Mouse (Mus musculus): ENCODE data around the gene Sh2d7. TPM values are rescaled to one million over a fixed set of nuclear protein-coding genes. Genes with fewer than 3 reads are reported as not detected.

The Sh2d7 gene
- total and polyA plus RNA-seq, 2 experiments from 2014 or later: 0.09 TPM; not detected in 1

- no peak overlapping the region for H3K27ac ChIP-seq
- 37% methylated on average over 5 of the region's 5 CpGs for WGBS
- H3K36me3 ChIP-seq (ENCODE audit: insufficient read depth, low read length): no peaks in the 10 kb centered on the region
- ATAC-seq (peak; percentile 44), DNase-seq (ENCODE audit: low spot score) (peak; percentile 46)
- H3K4me2 ChIP-seq (ENCODE audit: low read depth, low read length): no peak overlapping the region
- H3K9ac ChIP-seq (replicated peaks; ENCODE audit: low read length): no peak overlapping the region
- no peak overlapping the region for H3K4me3 ChIP-seq (ENCODE audit: low read length)
- no peaks in the 10 kb centered on the region for H3K27me3 ChIP-seq (ENCODE audit: insufficient read depth, low read length)
- H3K4me1 ChIP-seq (ENCODE audit: insufficient read depth, low read length): no peaks in the 10 kb centered on the region
- peak; percentile 62 for TF ChIP-seq CTCF (IDR thresholded peaks at IDR 0.05; ENCODE audit: low read depth)
- no peaks in the 10 kb centered on the region for H3K9me3 ChIP-seq (ENCODE audit: low read length)
Observed at GRCm38 (mm10) chr9:54552409-54552808, 13.6 kb downstream of the Sh2d7 start.

- no peaks in the 10 kb centered on the region for H3K36me3 ChIP-seq (ENCODE audit: insufficient read depth, low read length)
- no peak overlapping the region for H3K9ac ChIP-seq (replicated peaks; ENCODE audit: low read length)
- no peak overlapping the region for H3K4me3 ChIP-seq (ENCODE audit: low read length)
- no peaks in the 10 kb centered on the region for H3K27me3 ChIP-seq (ENCODE audit: insufficient read depth, low read length)
- 69% methylated on average over 2 of the region's 2 CpGs for WGBS
- no peak for TF ChIP-seq CTCF (IDR thresholded peaks at IDR 0.05; ENCODE audit: low read depth)
- no peak overlapping the region for H3K4me2 ChIP-seq (ENCODE audit: low read depth, low read length)
- no peaks in the 10 kb centered on the region for H3K4me1 ChIP-seq (ENCODE audit: insufficient read depth, low read length)
- no peak for DNase-seq (ENCODE audit: low spot score)
- no peak overlapping the region for H3K27ac ChIP-seq
- no peak for ATAC-seq
- no peaks in the 10 kb centered on the region for H3K9me3 ChIP-seq (ENCODE audit: low read length)
Observed at GRCm38 (mm10) chr9:54555044-54555443, 16.3 kb downstream of the Sh2d7 start.

- Histone ChIP-seq H3K4me3 (ENCODE audit: low read length) (no peak overlapping the region), H3K36me3 (ENCODE audit: insufficient read depth, low read length) (no peaks in the 10 kb centered on the region), H3K9ac (replicated peaks; ENCODE audit: low read length) (no peak overlapping the region), H3K27me3 (ENCODE audit: insufficient read depth, low read length) (no peaks in the 10 kb centered on the region), H3K27ac (no peak overlapping the region), H3K4me1 (ENCODE audit: insufficient read depth, low read length) (no peaks in the 10 kb centered on the region), H3K9me3 (ENCODE audit: low read length) (no peaks in the 10 kb centered on the region), H3K4me2 (ENCODE audit: low read depth, low read length) (peak overlapping the region; percentile 77; the same call in 1 of the 2 replicates)
- DNase-seq (ENCODE audit: low spot score): no peak
- no peak for TF ChIP-seq CTCF (IDR thresholded peaks at IDR 0.05; ENCODE audit: low read depth)
- ATAC-seq: no peak
- WGBS: 73% methylated on average over 8 of the region's 8 CpGs
Observed at GRCm38 (mm10) chr9:54558731-54559130, 19.9 kb downstream of the Sh2d7 start.

GRCm38 (mm10) chr9:54559771-54560471 is 21.1 kb downstream of the Sh2d7 start, which contains the start of gene Cib2:
TSS of gene Cib2 (minus strand) at chr9:54560218.
- Histone ChIP-seq H3K4me2 (ENCODE audit: low read depth, low read length) (peak within 1 kb of the TSS; percentile 77), H3K9ac (replicated peaks; ENCODE audit: low read length) (peak within 1 kb of the TSS; percentile 71), H3K9me3 (ENCODE audit: low read length) (no peaks in the 10 kb centered on the region), H3K27ac (peak within 1 kb of the TSS; percentile 41; the same call in 1 of the 2 replicates), H3K27me3 (ENCODE audit: insufficient read depth, low read length) (no peaks in the 10 kb centered on the region), H3K4me1 (ENCODE audit: insufficient read depth, low read length) (no peaks in the 10 kb centered on the region), H3K36me3 (ENCODE audit: insufficient read depth, low read length) (no peaks in the 10 kb centered on the region), H3K4me3 (ENCODE audit: low read length) (peak within 1 kb of the TSS; percentile 45)
- DNase-seq (ENCODE audit: low spot score) (peak; percentile 91), ATAC-seq (peak; percentile 98)
- TF ChIP-seq CTCF (IDR thresholded peaks at IDR 0.05; ENCODE audit: low read depth): peak; percentile 50
- 1% methylated on average over 51 of the region's 54 CpGs for WGBS

GRCm38 (mm10) chr9:54560831-54561601 is 22.2 kb downstream of the Sh2d7 start:
- Histone ChIP-seq H3K4me2 (ENCODE audit: low read depth, low read length) (no peak overlapping the region), H3K9ac (replicated peaks; ENCODE audit: low read length) (no peak overlapping the region; the same call in 1 of the 2 replicates), H3K36me3 (ENCODE audit: insufficient read depth, low read length) (no peaks in the 10 kb centered on the region), H3K27ac (peak overlapping the region; percentile 41; the same call in 1 of the 2 replicates), H3K4me3 (ENCODE audit: low read length) (no peak overlapping the region), H3K9me3 (ENCODE audit: low read length) (no peaks in the 10 kb centered on the region), H3K4me1 (ENCODE audit: insufficient read depth, low read length) (no peaks in the 10 kb centered on the region), H3K27me3 (ENCODE audit: insufficient read depth, low read length) (no peaks in the 10 kb centered on the region)
- TF ChIP-seq CTCF (IDR thresholded peaks at IDR 0.05; ENCODE audit: low read depth): no peak
- no peak for DNase-seq (ENCODE audit: low spot score)
- 87% methylated on average over 8 of the region's 8 CpGs for WGBS
- ATAC-seq: no peak

GRCm38 (mm10) chr9:54566958-54567357 is 28.2 kb downstream of the Sh2d7 start:
- Histone ChIP-seq H3K4me3 (ENCODE audit: low read length) (no peak overlapping the region), H3K9ac (replicated peaks; ENCODE audit: low read length) (no peak overlapping the region), H3K27me3 (ENCODE audit: insufficient read depth, low read length) (no peaks in the 10 kb centered on the region), H3K9me3 (ENCODE audit: low read length) (no peaks in the 10 kb centered on the region), H3K4me2 (ENCODE audit: low read depth, low read length) (no peak overlapping the region), H3K36me3 (ENCODE audit: insufficient read depth, low read length) (no peaks in the 10 kb centered on the region), H3K27ac (no peak overlapping the region), H3K4me1 (ENCODE audit: insufficient read depth, low read length) (no peaks in the 10 kb centered on the region)
- 62% methylated on average over 4 of the region's 4 CpGs for WGBS
- no peak for TF ChIP-seq CTCF (IDR thresholded peaks at IDR 0.05; ENCODE audit: low read depth)
- ATAC-seq: no peak
- no peak for DNase-seq (ENCODE audit: low spot score)

Data from hindbrain, postnatal 0 days (tissue).